Mouse (Mus musculus) liver, embryonic 15.5 days (tissue): ENCODE measurements at regions not wholly inside any gene's neighbourhood (a gene's known extent, or its start where the extent isn't known, plus 50 kb on each side); places are given as distances from the start of the nearest gene placed in this dataset.

ENCODE experiments used
- ATAC-seq: fragments of 200-750 bp; cut with Nextera tagmentation; 2 replicates; pipeline ENCODE4 v1.8.0; 2017; ENCODE audit warnings: moderate number of reproducible peaks, mild to moderate bottlenecking, moderate library complexity; ENCODE audit not compliant: insufficient read depth
- H3K27ac ChIP-seq: fragments of 300-500 bp; sonication (generic); replicated peaks from 2 replicates; pipeline ENCODE4 v1.5.1; 2015; ENCODE audit warnings: mild to moderate bottlenecking, inconsistent platforms
- H3K27me3 ChIP-seq: fragments of 300-500 bp; sonication (generic); 2 replicates; pipeline ENCODE4 v1.6.1; 2015; ENCODE audit warnings: mild to moderate bottlenecking, inconsistent platforms
- H3K36me3 ChIP-seq: fragments of 300-500 bp; sonication (generic); replicated peaks from 2 replicates; pipeline ENCODE4 v1.6.1; 2015; ENCODE audit warnings: moderate library complexity, mild to moderate bottlenecking, inconsistent platforms
- H3K4me1 ChIP-seq: fragments of 300-500 bp; sonication (generic); replicated peaks from 2 replicates; pipeline ENCODE4 v1.6.1; 2015; ENCODE audit warnings: inconsistent platforms
- H3K4me2 ChIP-seq: fragments of 300-500 bp; sonication (generic); 2 replicates; pipeline ENCODE4 v1.6.1; 2015; ENCODE audit warnings: moderate library complexity, mild to moderate bottlenecking, inconsistent platforms
- H3K4me3 ChIP-seq: fragments of 300-500 bp; sonication (generic); replicated peaks from 2 replicates; pipeline ENCODE4 v1.5.1; 2015; ENCODE audit warnings: mild to moderate bottlenecking, inconsistent platforms
- H3K9ac ChIP-seq: fragments of 300-500 bp; sonication (generic); 2 replicates; pipeline ENCODE4 v1.6.1; 2015; ENCODE audit warnings: moderate library complexity, mild to moderate bottlenecking, inconsistent platforms
- H3K9me3 ChIP-seq: fragments of 300-500 bp; sonication (generic); replicated peaks from 2 replicates; pipeline ENCODE4 v1.6.1; 2016; ENCODE audit warnings: inconsistent platforms
- WGBS: fragments of 180-500 bp; shearing (Covaris S2); methylation state at CpG from one replicate; pipeline ENCODE4 v1.1.7; 2015; ENCODE audit warnings: mixed read lengths; ENCODE audit not compliant: insufficient replicate concordance; 5-methylcytosine and 5-hydroxymethylcytosine counted together

- H3K27me3 ChIP-seq: no peaks in the 10 kb centered on the region
- 47% methylated on average over 12 of the region's 12 CpGs for WGBS
- H3K4me2 ChIP-seq: peak overlapping the region; percentile 10; the same call in 1 of the 2 replicates
- H3K27ac ChIP-seq: no peak overlapping the region
- no peaks in the 10 kb centered on the region for H3K9me3 ChIP-seq
- no peak overlapping the region for H3K9ac ChIP-seq
- peaks cover 26% of the 10 kb centered on the region for H3K4me1 ChIP-seq
- no peak for ATAC-seq
- no peak overlapping the region for H3K4me3 ChIP-seq
- H3K36me3 ChIP-seq: no peaks in the 10 kb centered on the region
These were observed 146.9 kb downstream of the Tm2d1 start for GRCm38 (mm10) chr4:98236006-98236783.

GRCm38 (mm10) chr4:98228193-98228592 lies 154.9 kb downstream of the Tm2d1 start:
- no peak for ATAC-seq
- no peaks in the 10 kb centered on the region for H3K27me3 ChIP-seq
- H3K9ac ChIP-seq: no peak overlapping the region
- no peaks in the 10 kb centered on the region for H3K4me1 ChIP-seq
- no peaks in the 10 kb centered on the region for H3K36me3 ChIP-seq
- no peak overlapping the region for H3K4me2 ChIP-seq
- 63% methylated on average over 4 of the region's 4 CpGs for WGBS
- no peak overlapping the region for H3K27ac ChIP-seq
- no peaks in the 10 kb centered on the region for H3K9me3 ChIP-seq
- H3K4me3 ChIP-seq: no peak overlapping the region

GRCm38 (mm10) chr4:98224366-98224765 lies 158.7 kb downstream of the Tm2d1 start:
- no peaks in the 10 kb centered on the region for H3K4me1 ChIP-seq
- no peak overlapping the region for H3K9ac ChIP-seq
- WGBS: 73% methylated on average over 7 of the region's 7 CpGs
- no peak overlapping the region for H3K4me3 ChIP-seq
- no peak overlapping the region for H3K4me2 ChIP-seq
- no peaks in the 10 kb centered on the region for H3K9me3 ChIP-seq
- no peaks in the 10 kb centered on the region for H3K27me3 ChIP-seq
- ATAC-seq: no peak
- H3K27ac ChIP-seq: no peak overlapping the region
- H3K36me3 ChIP-seq: no peaks in the 10 kb centered on the region

GRCm38 (mm10) chr4:98223429-98223828 lies 159.7 kb downstream of the Tm2d1 start:
- 67% methylated on average over 8 of the region's 8 CpGs for WGBS
- no peak overlapping the region for H3K27ac ChIP-seq
- H3K4me1 ChIP-seq: no peaks in the 10 kb centered on the region

GRCm38 (mm10) chr4:98221566-98221965 lies 161.5 kb downstream of the Tm2d1 start:
- H3K27me3 ChIP-seq: no peaks in the 10 kb centered on the region
- H3K36me3 ChIP-seq: no peaks in the 10 kb centered on the region
- no peaks in the 10 kb centered on the region for H3K4me1 ChIP-seq
- no peak overlapping the region for H3K9ac ChIP-seq
- H3K4me3 ChIP-seq: no peak overlapping the region
- H3K9me3 ChIP-seq: no peaks in the 10 kb centered on the region
- H3K27ac ChIP-seq: no peak overlapping the region
- no peak overlapping the region for H3K4me2 ChIP-seq
- 48% methylated on average over 4 of the region's 4 CpGs for WGBS
- no peak for ATAC-seq

More at GRCm38 (mm10) chr4:98223429-98223828, 159.7 kb downstream of the Tm2d1 start:
- Histone ChIP-seq H3K4me2 (no peak overlapping the region), H3K27me3 (no peaks in the 10 kb centered on the region), H3K9ac (no peak overlapping the region), H3K9me3 (no peaks in the 10 kb centered on the region), H3K36me3 (no peaks in the 10 kb centered on the region), H3K4me3 (no peak overlapping the region)
- no peak for ATAC-seq

- Histone ChIP-seq H3K9me3 (no peaks in the 10 kb centered on the region), H3K4me1 (no peaks in the 10 kb centered on the region), H3K9ac (no peak overlapping the region), H3K4me3 (no peak overlapping the region), H3K4me2 (no peak overlapping the region), H3K27ac (no peak overlapping the region), H3K36me3 (no peaks in the 10 kb centered on the region), H3K27me3 (no peaks in the 10 kb centered on the region)
- ATAC-seq: no peak
- 61% methylated on average over 5 of the region's 5 CpGs for WGBS
These were observed 167.9 kb downstream of the Tm2d1 start for GRCm38 (mm10) chr4:98215218-98215617.

GRCm38 (mm10) chr4:98207446-98207845 lies 175.7 kb downstream of the Tm2d1 start:
- Histone ChIP-seq H3K27me3 (no peaks in the 10 kb centered on the region), H3K4me1 (no peaks in the 10 kb centered on the region), H3K9ac (no peak overlapping the region), H3K4me2 (no peak overlapping the region), H3K9me3 (no peaks in the 10 kb centered on the region), H3K27ac (no peak overlapping the region), H3K4me3 (no peak overlapping the region), H3K36me3 (no peaks in the 10 kb centered on the region)
- ATAC-seq: no peak
- 78% methylated on average over 8 of the region's 8 CpGs for WGBS

- no peaks in the 10 kb centered on the region for H3K36me3 ChIP-seq
- H3K4me2 ChIP-seq: no peak overlapping the region
- no peaks in the 10 kb centered on the region for H3K4me1 ChIP-seq
- no peak overlapping the region for H3K27ac ChIP-seq
- no peaks in the 10 kb centered on the region for H3K9me3 ChIP-seq
- no peak for ATAC-seq
- no peak overlapping the region for H3K9ac ChIP-seq
- WGBS: 23% methylated on average over 6 of the region's 6 CpGs
- no peaks in the 10 kb centered on the region for H3K27me3 ChIP-seq
- no peak overlapping the region for H3K4me3 ChIP-seq
These were observed 176.7 kb downstream of the Tm2d1 start for GRCm38 (mm10) chr4:98206245-98206970.

- Histone ChIP-seq H3K4me3 (no peak overlapping the region), H3K9ac (no peak overlapping the region), H3K9me3 (no peaks in the 10 kb centered on the region), H3K27ac (no peak overlapping the region), H3K27me3 (no peaks in the 10 kb centered on the region), H3K4me2 (no peak overlapping the region), H3K4me1 (no peaks in the 10 kb centered on the region; the same call in none of the 2 replicates), H3K36me3 (no peaks in the 10 kb centered on the region)
- 64% methylated on average over 3 of the region's 3 CpGs for WGBS
- no peak for ATAC-seq
These were observed 180.0 kb downstream of the Tm2d1 start for GRCm38 (mm10) chr4:98203129-98203528.

GRCm38 (mm10) chr4:98202232-98202631 lies 180.9 kb downstream of the Tm2d1 start:
- Histone ChIP-seq H3K4me2 (no peak overlapping the region), H3K4me3 (no peak overlapping the region), H3K36me3 (no peaks in the 10 kb centered on the region), H3K9ac (no peak overlapping the region), H3K27me3 (no peaks in the 10 kb centered on the region), H3K4me1 (no peaks in the 10 kb centered on the region; the same call in none of the 2 replicates), H3K9me3 (no peaks in the 10 kb centered on the region), H3K27ac (no peak overlapping the region)
- ATAC-seq: no peak
- 46% methylated on average over 2 of the region's 2 CpGs for WGBS

GRCm38 (mm10) chr4:98201102-98201501 lies 182.0 kb downstream of the Tm2d1 start:
- Histone ChIP-seq H3K27me3 (no peaks in the 10 kb centered on the region), H3K4me3 (no peak overlapping the region), H3K27ac (no peak overlapping the region), H3K9me3 (no peaks in the 10 kb centered on the region), H3K4me1 (no peaks in the 10 kb centered on the region; the same call in none of the 2 replicates), H3K9ac (no peak overlapping the region), H3K36me3 (no peaks in the 10 kb centered on the region), H3K4me2 (no peak overlapping the region)
- ATAC-seq: no peak
- WGBS: 65% methylated on average over 3 of the region's 3 CpGs
